Comparison of ENCODE assay signal across 8 mouse cellular contexts in genomic region chr5:114565305-114565704, GRCm38 (mm10). TPM values are rescaled to one million over a fixed set of nuclear protein-coding genes. Genes with fewer than 3 reads are reported as not detected.
DNase-seq lines count a peak whose midpoint lies in the region; ATAC-seq and TF ChIP-seq lines count a peak whose summit lies in the region.

No protein-coding gene starts in this region.

- peaks cover 14% of the 10 kb centered on the region for H3K4me1 ChIP-seq in embryonic facial prominence, embryonic 11.5 days (ENCODE audit: control insufficient read depth, insufficient read depth, low read length)
- H3K4me1 ChIP-seq in kidney, adult 2 months (ENCODE audit: control insufficient read depth, insufficient read depth, low read length): peaks cover 6% of the 10 kb centered on the region; the same call in 1 of the 2 replicates
- peaks cover 22% of the 10 kb centered on the region for H3K4me1 ChIP-seq in midbrain, embryonic 14.5 days (ENCODE audit: control insufficient read depth, insufficient read depth, low read length)

- 8% methylated on average over 12 of the region's 12 CpGs for WGBS in embryonic facial prominence, embryonic 11.5 days
- WGBS in kidney, adult 2 months: 6% methylated on average over 12 of the region's 12 CpGs
- WGBS in midbrain, embryonic 14.5 days: 12% methylated on average over 12 of the region's 12 CpGs

- peaks cover 8% of the 10 kb centered on the region for H3K27me3 ChIP-seq in embryonic facial prominence, embryonic 11.5 days (ENCODE audit: control insufficient read depth, insufficient read depth, low read length)
- H3K27me3 ChIP-seq in kidney, adult 2 months (replicated peaks; ENCODE audit: control insufficient read depth, insufficient read depth, low read length): no peaks in the 10 kb centered on the region
- no peaks in the 10 kb centered on the region for H3K27me3 ChIP-seq in midbrain, embryonic 14.5 days (ENCODE audit: control insufficient read depth, insufficient read depth, low read length)

- no peak overlapping the region; the same call in 1 of the 2 replicates for H3K9ac ChIP-seq in embryonic facial prominence, embryonic 11.5 days (replicated peaks; ENCODE audit: low read length)
- no peak overlapping the region for H3K9ac ChIP-seq in midbrain, embryonic 14.5 days (replicated peaks; ENCODE audit: low read length)

- no peak for ATAC-seq in embryonic facial prominence, embryonic 11.5 days (replicated peaks; ENCODE audit: insufficient number of reproducible peaks, low FRiP score, low TSS enrichment, low read depth)
- ATAC-seq in midbrain, embryonic 14.5 days (ENCODE audit: low FRiP score, low TSS enrichment): no peak

- peak; percentile 94 for DNase-seq in heart, adult 11 months
- DNase-seq in heart, postnatal 25 days (ENCODE audit: low spot score): no peak
- no peak for DNase-seq in embryonic facial prominence, embryonic 11.5 days (ENCODE audit: low spot score)
- DNase-seq in kidney, adult 2 months: peak; percentile 94
- DNase-seq in lung, postnatal 10 days: peak; percentile 80
- DNase-seq in T-cell, adult 2 months (ENCODE audit: low spot score): no peak
- DNase-seq in thymus, postnatal 4 days: no peak
- DNase-seq in midbrain, embryonic 14.5 days: no peak

- peak overlapping the region; percentile 13; the same call in 1 of the 2 replicates for H3K4me2 ChIP-seq in embryonic facial prominence, embryonic 11.5 days (ENCODE audit: low read depth, low read length)
- H3K4me2 ChIP-seq in midbrain, embryonic 14.5 days (ENCODE audit: low read length): no peak overlapping the region

- no peak for TF ChIP-seq POLR2A in kidney, adult 2 months (IDR thresholded peaks at IDR 0.05; ENCODE audit: low read depth, low read length)

- H3K36me3 ChIP-seq in embryonic facial prominence, embryonic 11.5 days (replicated peaks; ENCODE audit: control insufficient read depth, insufficient read depth, low read depth, low read length): no peaks in the 10 kb centered on the region
- H3K36me3 ChIP-seq in kidney, adult 2 months (ENCODE audit: control insufficient read depth, insufficient read depth, low read length): no peaks in the 10 kb centered on the region
- no peaks in the 10 kb centered on the region for H3K36me3 ChIP-seq in midbrain, embryonic 14.5 days (ENCODE audit: control insufficient read depth, insufficient read depth, low read length)

- no peak for TF ChIP-seq CTCF in kidney, adult 2 months (conservative IDR thresholded peaks at IDR 0.05; ENCODE audit: insufficient read depth, insufficient read length, low read depth, low read length)

- H3K4me3 ChIP-seq in embryonic facial prominence, embryonic 11.5 days (ENCODE audit: low read depth, low read length): no peak overlapping the region
- no peak overlapping the region for H3K4me3 ChIP-seq in kidney, adult 2 months (ENCODE audit: insufficient read depth, low read depth, low read length)
- no peak overlapping the region for H3K4me3 ChIP-seq in midbrain, embryonic 14.5 days (replicated peaks; ENCODE audit: low read depth, low read length)

- intact Hi-C loops in heart, postnatal 25 days (cut with DNase I): no loop called here

- no peak overlapping the region for H3K27ac ChIP-seq in embryonic facial prominence, embryonic 11.5 days (replicated peaks; ENCODE audit: low read depth, low read length)
- peak overlapping the region; percentile 72 for H3K27ac ChIP-seq in kidney, adult 2 months (ENCODE audit: insufficient read depth, low read depth, low read length)
- no peak overlapping the region for H3K27ac ChIP-seq in midbrain, embryonic 14.5 days (replicated peaks; ENCODE audit: low read depth, low read length)

- no peaks in the 10 kb centered on the region for H3K9me3 ChIP-seq in embryonic facial prominence, embryonic 11.5 days (replicated peaks; ENCODE audit: control insufficient read depth, low read length)
- H3K9me3 ChIP-seq in midbrain, embryonic 14.5 days (ENCODE audit: control insufficient read depth, low read length): no peaks in the 10 kb centered on the region

RNA-seq across cellular contexts. Expression of gene Fam222a, which starts 2.5 kb away (rescaled TPM):
- total RNA-seq in heart, postnatal 25 days (2021): 1 to 10 TPM; 2.4 to 4.2 TPM
- polyA plus RNA-seq in embryonic facial prominence, embryonic 11.5 days (2014; fragmentation: Nextera tagmentation; extraction: Ambion mirVana): 2.5 and 2.7 TPM in 2 replicates
- 4.9 and 5.5 TPM in 2 replicates for polyA plus RNA-seq in kidney, adult 2 months (2012; rRNA removed)
- 5.7 and 7.0 TPM in 2 replicates for polyA plus RNA-seq in midbrain, embryonic 14.5 days (2014; fragmentation: Nextera tagmentation; extraction: Ambion mirVana)

Comparison
In these comparisons a context has a peak if more than half of its experiments do, and no peak if none do; other contexts are left out.
1. DNase-seq: peak in heart, adult 11 months (single experiment), kidney, adult 2 months (single experiment) and lung, postnatal 10 days (single experiment); none in heart, postnatal 25 days (single experiment), embryonic facial prominence, embryonic 11.5 days (single experiment), T-cell, adult 2 months (single experiment), thymus, postnatal 4 days (single experiment) and midbrain, embryonic 14.5 days (single experiment).